Mouse (Mus musculus): Measurements from ENCODE around the gene Clint1. TPM values are rescaled to one million over a fixed set of nuclear protein-coding genes. Genes with fewer than 3 reads are reported as not detected.

Clint1 gene
- total RNA-seq, 2 experiments from 2014 or later: 51.1 to 53.1 TPM

GRCm38 (mm10) chr11:45881683-45882068 is 29.8 kb downstream of the Clint1 start:
- no peak for DNase-seq (ENCODE audit: low spot score in 2 of 2)

- DNase-seq (ENCODE audit: low spot score in 2 of 2): no peak
These were observed 31.6 kb downstream of the Clint1 start for GRCm38 (mm10) chr11:45883270-45883931.

- DNase-seq (ENCODE audit: low spot score in 2 of 2): peak in 1 of 2 experiments; percentile 54
These were observed 32.2 kb downstream of the Clint1 start for GRCm38 (mm10) chr11:45884029-45884428.

- no peak for DNase-seq (ENCODE audit: low spot score in 2 of 2)
These were observed 33.9 kb downstream of the Clint1 start for GRCm38 (mm10) chr11:45885606-45886230.

GRCm38 (mm10) chr11:45886596-45886995 is 34.7 kb downstream of the Clint1 start:
- no peak for DNase-seq (ENCODE audit: low spot score in 2 of 2)

GRCm38 (mm10) chr11:45888471-45889030 is 36.7 kb downstream of the Clint1 start:
- DNase-seq (ENCODE audit: low spot score in 2 of 2): no peak

GRCm38 (mm10) chr11:45889981-45890380 is 38.1 kb downstream of the Clint1 start:
- DNase-seq (ENCODE audit: low spot score in 2 of 2): no peak

GRCm38 (mm10) chr11:45890423-45890822 is 38.6 kb downstream of the Clint1 start:
- no peak for DNase-seq (ENCODE audit: low spot score in 2 of 2)

GRCm38 (mm10) chr11:45892861-45893360 is 41.1 kb downstream of the Clint1 start:
- DNase-seq (ENCODE audit: low spot score in 2 of 2): no peak

GRCm38 (mm10) chr11:45897392-45897791 is 45.5 kb downstream of the Clint1 start:
- no peak for DNase-seq (ENCODE audit: low spot score in 2 of 2)

GRCm38 (mm10) chr11:45900233-45901015 is 48.6 kb downstream of the Clint1 start:
- DNase-seq (ENCODE audit: low spot score in 2 of 2): no peak

GRCm38 (mm10) chr11:45906109-45906786 is 54.4 kb downstream of the Clint1 start:
- no peak for DNase-seq (ENCODE audit: low spot score in 2 of 2)

GRCm38 (mm10) chr11:45907301-45907700 is 55.5 kb downstream of the Clint1 start:
- DNase-seq (ENCODE audit: low spot score in 2 of 2): no peak

GRCm38 (mm10) chr11:45908070-45908469 is 56.2 kb downstream of the Clint1 start:
- DNase-seq (ENCODE audit: low spot score in 2 of 2): no peak

GRCm38 (mm10) chr11:45908894-45909293 is 57.0 kb downstream of the Clint1 start:
- no peak for DNase-seq (ENCODE audit: low spot score in 2 of 2)

- DNase-seq (ENCODE audit: low spot score in 2 of 2): no peak
These were observed 58.9 kb downstream of the Clint1 start for GRCm38 (mm10) chr11:45910701-45911100.

- DNase-seq (ENCODE audit: low spot score in 2 of 2): no peak
These were observed 64.3 kb downstream of the Clint1 start for GRCm38 (mm10) chr11:45916196-45916595.

GRCm38 (mm10) chr11:45918018-45918417 is 66.2 kb downstream of the Clint1 start:
- no peak for DNase-seq (ENCODE audit: low spot score in 2 of 2)

- no peak for DNase-seq (ENCODE audit: low spot score in 2 of 2)
These were observed 67.0 kb downstream of the Clint1 start for GRCm38 (mm10) chr11:45918836-45919235.

GRCm38 (mm10) chr11:45921026-45921425 is 69.2 kb downstream of the Clint1 start:
- no peak for DNase-seq (ENCODE audit: low spot score in 2 of 2)

- DNase-seq (ENCODE audit: low spot score in 2 of 2): no peak
These were observed 69.6 kb downstream of the Clint1 start for GRCm38 (mm10) chr11:45921480-45921898.

All from layer of hippocampus, postnatal 14 days (tissue).